Mouse (Mus musculus) testis, adult 2 months (tissue): ENCODE results near the gene Rhbdf2. TPM values are rescaled to one million over a fixed set of nuclear protein-coding genes. Genes with fewer than 3 reads are reported as not detected.
"Not testable (repeated sequence)": the region's sequence is repeated elsewhere in the genome, so short reads cannot be mapped to it uniquely, and the experiment has no call there.

Experiments
- H3K27ac ChIP-seq: fragments of 200-500 bp; 2 replicates; pipeline ENCODE4 v1.5.1; 2012; ENCODE audit warnings: low read depth, low read length; ENCODE audit not compliant: control insufficient read depth, insufficient read depth
- H3K27me3 ChIP-seq: fragments of 200-500 bp; 2 replicates; pipeline ENCODE4 v1.6.1; 2012; ENCODE audit warnings: mild to moderate bottlenecking, low read length, moderate library complexity; ENCODE audit not compliant: control insufficient read depth, insufficient read depth
- H3K36me3 ChIP-seq: fragments of 200-500 bp; 2 replicates; pipeline ENCODE4 v1.6.1; 2012; ENCODE audit warnings: mild to moderate bottlenecking, low read length; ENCODE audit not compliant: control insufficient read depth, insufficient read depth
- H3K4me1 ChIP-seq: fragments of 200-500 bp; 2 replicates; pipeline ENCODE4 v1.6.1; 2012; ENCODE audit warnings: low read length; ENCODE audit not compliant: control insufficient read depth, insufficient read depth
- H3K4me3 ChIP-seq: fragments of 200-500 bp; 2 replicates; pipeline ENCODE4 v1.5.1; 2012; ENCODE audit warnings: low read depth, mild to moderate bottlenecking, low read length, moderate library complexity, mixed read lengths; ENCODE audit not compliant: control insufficient read depth
- CTCF ChIP-seq: fragments of 200-500 bp; IDR thresholded peaks from 2 replicates; pipeline ENCODE4 v1.5.1; 2012; ENCODE audit warnings: low read depth, mild to moderate bottlenecking, inconsistent platforms, low read length, moderate library complexity; ENCODE audit not compliant: control insufficient read depth, insufficient read depth, insufficient replicate concordance
- POLR2A ChIP-seq: fragments of 200-500 bp; IDR thresholded peaks from 2 replicates; pipeline ENCODE4 v1.6.1; 2012; ENCODE audit warnings: low read depth, mild to moderate bottlenecking, inconsistent platforms, low read length, moderate library complexity; ENCODE audit not compliant: control insufficient read depth
- polyA plus RNA-seq: library from polyadenylated mRNA; depleted of rRNA; stranded (reverse); fragments of >200 nt; gene quantifications from 2 replicates; pipeline ENCODE4 v1.2.3, GENCODE M21; 2012; rRNA removed

Rhbdf2 gene
- 6.3 and 7.5 TPM in 2 replicates for polyA plus RNA-seq

DNA sequence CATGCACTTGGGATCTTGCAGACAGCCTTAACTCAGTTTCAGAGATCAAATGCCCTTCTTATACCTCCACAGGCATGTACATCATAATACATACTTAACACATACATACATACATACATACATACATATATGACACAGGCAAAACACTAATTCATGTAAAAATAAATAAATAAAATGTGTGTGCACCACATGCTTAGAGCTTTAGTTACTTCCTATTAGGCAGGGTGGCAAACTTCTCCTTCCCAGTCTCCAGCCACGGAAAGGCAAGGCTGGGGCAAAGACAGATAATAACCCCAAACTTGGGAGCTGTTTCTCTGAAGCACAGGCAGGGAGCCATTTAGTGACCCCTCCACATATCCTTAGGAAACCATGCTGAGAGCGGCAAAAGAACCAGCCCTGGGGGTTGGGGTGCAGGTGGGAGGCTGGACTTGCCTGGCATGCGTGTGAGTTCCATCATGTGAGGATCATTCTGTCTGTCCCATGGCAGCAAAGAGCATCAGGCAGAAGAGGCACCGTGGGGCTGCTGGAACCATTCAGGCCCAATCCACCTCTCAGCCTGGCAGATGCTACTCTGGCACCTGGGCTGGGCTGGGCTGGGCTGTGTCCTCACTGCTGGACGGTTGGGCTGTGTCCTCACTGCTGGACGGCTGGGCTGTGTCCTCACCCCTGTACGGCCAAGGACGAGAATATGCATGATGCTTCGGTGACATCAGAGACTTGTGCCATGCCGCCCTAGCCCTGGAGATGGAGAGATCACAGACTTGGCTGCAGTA, at the start of gene Rhbdf2:
TSS of gene Rhbdf2 (minus strand) at position 721 of the 773 bp plus-strand sequence.
- TF ChIP-seq POLR2A (no peak; the same call in 1 of the 2 replicates), CTCF (0 out of 2 replicates have a peak, but pooled peaks have one; percentile 2)
- H3K36me3 ChIP-seq, result no peaks in the 10 kb centered on the region
- H3K27ac ChIP-seq, result peak within 1 kb of the TSS; percentile 23; the same call in 1 of the 2 replicates
- no peaks in the 10 kb centered on the region for H3K27me3 ChIP-seq
- H3K4me1 ChIP-seq, result peaks cover 18% of the 10 kb centered on the region
- no peak within 1 kb of the TSS for H3K4me3 ChIP-seq

GRCm38 (mm10) chr11:116676175-116676976, 49.6 kb upstream of the Rhbdf2 start:
- Histone ChIP-seq H3K4me3 (peak overlapping the region; percentile 12), H3K36me3 (peaks cover 2% of the 10 kb centered on the region; the same call in 1 of the 2 replicates), H3K27ac (no peak overlapping the region), H3K4me1 (peaks cover 2% of the 10 kb centered on the region), H3K27me3 (no peaks in the 10 kb centered on the region)
- TF ChIP-seq CTCF (no peak), POLR2A (no peak; the same call in 1 of the 2 replicates)

DNA sequence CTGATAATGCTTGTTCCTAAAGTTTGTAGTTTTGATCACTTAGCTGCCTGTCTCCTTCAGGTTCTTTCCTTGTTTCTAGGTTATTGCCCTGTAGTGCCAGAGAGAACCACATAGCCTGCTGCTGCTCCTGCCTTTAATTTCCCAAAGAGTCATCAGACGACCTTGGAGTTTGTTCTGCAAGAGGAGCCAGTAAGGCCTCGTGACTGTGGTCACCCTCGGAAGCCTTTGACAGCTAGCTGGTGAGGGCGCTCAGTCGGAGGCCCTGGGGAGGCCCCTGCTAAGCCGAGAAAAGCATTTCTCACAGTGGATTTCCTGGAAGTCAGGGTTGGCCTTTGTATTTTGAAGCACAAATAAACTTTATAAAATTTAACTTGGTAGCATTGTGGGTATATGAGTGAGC, 48.6 kb upstream of the Rhbdf2 start:
- H3K4me3 ChIP-seq, H3K36me3 ChIP-seq, H3K4me1 ChIP-seq, H3K27ac ChIP-seq, H3K27me3 ChIP-seq: not testable (repeated sequence)

DNA sequence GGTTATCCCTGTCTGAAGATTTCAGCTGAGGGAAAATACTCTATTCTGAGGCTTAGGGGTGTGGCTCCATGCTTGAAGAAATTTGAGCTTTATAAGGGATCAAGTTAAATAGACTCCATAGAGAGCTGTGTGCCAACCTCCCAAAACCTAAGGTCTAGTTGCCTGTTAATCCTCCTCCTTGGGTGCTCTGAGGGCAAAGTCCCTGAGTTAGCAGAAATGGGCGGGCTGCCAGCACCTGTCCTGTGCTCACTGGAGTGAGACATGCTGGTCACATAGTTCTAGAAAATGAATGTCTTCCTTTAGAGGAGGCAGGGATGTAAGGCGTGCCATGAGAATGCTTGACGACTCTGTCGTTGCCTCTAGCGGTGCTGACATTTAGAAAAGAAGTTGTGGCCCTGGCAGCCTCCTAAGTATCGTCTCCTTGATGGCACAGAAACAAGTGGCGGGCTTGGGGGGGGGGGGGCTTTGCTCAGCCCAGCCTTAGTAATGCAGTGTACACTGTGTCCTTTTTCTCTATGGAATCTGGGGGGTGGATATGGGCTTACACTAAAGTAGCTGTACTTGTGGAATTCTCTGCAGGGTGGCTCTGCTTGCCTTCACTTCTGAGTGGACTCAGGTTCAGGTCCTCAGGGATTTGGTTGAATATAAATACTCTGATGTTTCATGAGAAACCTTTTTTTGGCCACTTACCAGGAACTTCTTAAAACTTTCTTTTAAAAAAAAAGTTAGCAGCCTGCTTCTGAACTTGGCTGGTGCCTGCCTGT, 48.0 kb upstream of the Rhbdf2 start:
- Histone ChIP-seq H3K27ac (no peak overlapping the region), H3K36me3 (peaks cover 2% of the 10 kb centered on the region; the same call in 1 of the 2 replicates), H3K27me3 (no peaks in the 10 kb centered on the region), H3K4me1 (peaks cover 5% of the 10 kb centered on the region), H3K4me3 (no peak overlapping the region)
- TF ChIP-seq CTCF (no peak), POLR2A (no peak)

- Histone ChIP-seq H3K4me3 (peak overlapping the region; percentile 94; the same call in 1 of the 2 replicates), H3K27ac (no peak overlapping the region), H3K4me1 (peaks cover 12% of the 10 kb centered on the region), H3K36me3 (peaks cover 2% of the 10 kb centered on the region; the same call in 1 of the 2 replicates), H3K27me3 (no peaks in the 10 kb centered on the region)
- no peak for TF ChIP-seq POLR2A
- TF ChIP-seq CTCF, result no peak
Measured at GRCm38 (mm10) chr11:116673410-116673809, 46.6 kb upstream of the Rhbdf2 start.

DNA sequence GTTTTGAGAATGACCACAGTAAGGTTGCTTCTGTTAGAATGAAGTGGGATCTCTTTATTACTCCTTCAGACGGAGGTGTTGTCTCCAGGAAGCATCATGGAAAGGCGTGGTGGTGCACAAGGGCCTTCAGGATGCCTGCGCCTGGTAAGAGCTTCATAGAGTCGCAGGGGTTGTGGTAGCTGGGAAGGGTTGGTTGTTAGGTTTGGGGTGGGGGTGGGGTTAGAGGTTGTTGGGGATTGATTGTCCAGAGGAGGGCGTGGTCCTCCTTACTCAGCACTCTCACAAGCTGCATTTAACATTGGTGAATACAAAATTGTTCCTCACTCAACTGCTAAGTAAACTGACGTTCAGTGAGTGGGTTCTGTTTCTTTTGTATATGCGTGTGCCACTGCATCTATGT, 45.8 kb upstream of the Rhbdf2 start:
- Histone ChIP-seq H3K4me3 (peak overlapping the region; percentile 94), H3K27ac (no peak overlapping the region), H3K4me1 (peaks cover 18% of the 10 kb centered on the region), H3K27me3 (no peaks in the 10 kb centered on the region), H3K36me3 (peaks cover 2% of the 10 kb centered on the region; the same call in 1 of the 2 replicates)
- TF ChIP-seq POLR2A, result no peak

DNA sequence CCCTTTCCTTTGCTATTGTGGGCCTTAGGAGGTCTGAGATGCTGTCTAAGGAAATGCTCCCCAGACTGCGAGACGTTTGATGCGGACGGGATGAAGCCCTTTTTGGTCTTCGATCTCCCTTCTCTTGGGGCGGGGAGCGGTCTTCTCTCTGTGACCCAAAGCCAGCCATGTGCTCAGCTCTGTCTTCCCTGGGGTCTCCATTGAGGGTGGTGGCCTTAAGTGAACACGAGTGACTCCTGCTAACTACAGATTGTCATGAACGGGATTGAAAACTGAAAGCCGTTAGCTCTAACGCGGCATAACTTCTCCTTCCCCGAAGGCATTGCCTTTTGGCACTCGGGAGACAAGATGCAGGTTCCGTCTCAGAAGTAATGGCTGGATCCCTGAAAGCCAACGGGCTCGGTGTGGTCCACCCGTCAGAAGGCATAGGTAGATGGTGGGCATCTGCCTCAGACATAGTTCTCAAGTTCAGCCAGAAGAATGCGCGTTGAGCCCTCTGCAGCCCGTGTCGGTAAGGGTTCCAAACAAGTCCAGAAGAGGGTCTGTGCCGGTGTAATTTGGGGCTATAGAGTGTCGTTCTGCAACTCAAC, 45.1 kb upstream of the Rhbdf2 start:
- H3K27me3 ChIP-seq, result no peaks in the 10 kb centered on the region
- H3K36me3 ChIP-seq, result peaks cover 2% of the 10 kb centered on the region; the same call in 1 of the 2 replicates
- H3K4me1 ChIP-seq, result peaks cover 18% of the 10 kb centered on the region
- TF ChIP-seq POLR2A (no peak), CTCF (no peak)
- H3K4me3 ChIP-seq, result peak overlapping the region; percentile 94
- peak overlapping the region; percentile 87 for H3K27ac ChIP-seq
